Mouse (Mus musculus) erythroblast, embryonic 14.5 days (primary cell): ENCODE data around the gene Naa25.

Experiments used
- GATA1 ChIP-seq: IDR thresholded peaks from 2 replicates; pipeline ENCODE4 v1.6.1; 2012; ENCODE audit warnings: low read length, inconsistent platforms, mixed read lengths
- TAL1 ChIP-seq: IDR thresholded peaks from 3 replicates; pipeline ENCODE4 v1.6.1; 2012; ENCODE audit warnings: low read length, inconsistent platforms, mixed read lengths

DNA sequence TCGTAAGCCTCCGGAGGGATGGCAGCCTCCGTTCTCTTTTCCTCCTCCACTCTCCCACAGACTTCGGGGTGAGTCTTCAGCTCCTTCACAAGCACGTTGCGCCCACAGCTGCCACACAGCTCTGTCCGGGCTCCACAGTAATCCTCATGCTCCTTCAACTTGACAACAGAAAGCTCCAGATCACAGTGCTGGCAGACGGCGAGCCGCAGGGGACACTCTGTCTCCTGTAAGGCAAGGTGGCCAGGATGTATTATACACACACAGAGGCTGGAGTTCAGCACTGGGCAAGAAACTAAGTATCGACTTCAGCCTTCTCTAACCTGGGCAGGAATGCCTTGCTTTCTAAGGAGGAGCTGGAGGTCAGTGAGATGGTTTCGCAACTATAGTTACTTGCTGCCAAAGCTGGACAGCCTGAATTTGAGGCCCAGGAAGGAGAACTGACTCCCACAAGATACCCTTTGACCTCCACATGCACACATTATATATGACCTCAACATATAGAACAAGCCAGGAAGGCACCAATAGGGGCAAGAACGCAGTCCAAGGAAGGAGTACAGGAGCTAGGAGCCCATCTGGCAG lies 19.0 kb upstream of the Naa25 start:
- TF ChIP-seq GATA1 (no peak), TAL1 (no peak)
